Mouse (Mus musculus) gastrocnemius, postnatal 10 days (tissue): ENCODE results near the gene Stk40. TPM values are rescaled to one million over a fixed set of nuclear protein-coding genes. Genes with fewer than 3 reads are reported as not detected.
A peak's percentile ranks its signal among the peaks of the same experiment; 100 is the strongest.
"Not testable (repeated sequence)": the region's sequence is repeated elsewhere in the genome, so short reads cannot be mapped to it uniquely, and the experiment has no call there.

Experiments
- DNase-seq: peaks from one replicate; pipeline ENCODE4 v3.0.0; 2021; ENCODE audit warnings: mixed read lengths
- total RNA-seq, 2 experiments: library from RNA; stranded (reverse); gene quantifications; 2 replicates each; pipeline ENCODE4 v1.2.3; 2021

Stk40 gene
- total RNA-seq, 2 experiments from 2014 or later = 28.8 to 39.5 TPM

- DNase-seq = no peak
Observed at GRCm38 (mm10) chr4:126155869-126156268, 52.1 kb downstream of the Stk40 start.

GRCm38 (mm10) chr4:126156617-126157016 lies 52.9 kb downstream of the Stk40 start:
- no peak for DNase-seq

- no peak for DNase-seq
Observed at GRCm38 (mm10) chr4:126157562-126157961, 53.8 kb downstream of the Stk40 start.

GRCm38 (mm10) chr4:126159455-126159854 lies 55.7 kb downstream of the Stk40 start:
- DNase-seq = no peak

- DNase-seq = no peak
Observed at GRCm38 (mm10) chr4:126160981-126161380, 57.2 kb downstream of the Stk40 start.

GRCm38 (mm10) chr4:126161456-126161855 lies 57.7 kb downstream of the Stk40 start:
- DNase-seq = peak; percentile 3

- peak; percentile 3 for DNase-seq
Observed at GRCm38 (mm10) chr4:126161986-126162385, 58.2 kb downstream of the Stk40 start.

GRCm38 (mm10) chr4:126162544-126163066 lies 58.8 kb downstream of the Stk40 start:
- DNase-seq = peak; percentile 88

- DNase-seq = no peak
Observed at GRCm38 (mm10) chr4:126163067-126163659, 59.4 kb downstream of the Stk40 start, which contains the start of gene Sh3d21. Gene Sh3d21 (minus strand): TSS chr4:126163491.

GRCm38 (mm10) chr4:126163685-126164084 lies 59.9 kb downstream of the Stk40 start:
- no peak for DNase-seq

- DNase-seq = not testable (repeated sequence)
Observed at GRCm38 (mm10) chr4:126165092-126165491, 61.3 kb downstream of the Stk40 start.

- no peak for DNase-seq
Observed at GRCm38 (mm10) chr4:126166084-126166483, 62.3 kb downstream of the Stk40 start.

- DNase-seq = no peak
Observed at GRCm38 (mm10) chr4:126168851-126169250, 65.1 kb downstream of the Stk40 start.

- not testable (repeated sequence) for DNase-seq
Observed at GRCm38 (mm10) chr4:126170737-126171136, 67.0 kb downstream of the Stk40 start.

- no peak for DNase-seq
Observed at GRCm38 (mm10) chr4:126173800-126174199, 70.0 kb downstream of the Stk40 start.

GRCm38 (mm10) chr4:126175980-126176379 lies 72.2 kb downstream of the Stk40 start:
- DNase-seq = not testable (repeated sequence)

- DNase-seq = no peak
Observed at GRCm38 (mm10) chr4:126181170-126181957, 77.6 kb downstream of the Stk40 start.

- no peak for DNase-seq
Observed at GRCm38 (mm10) chr4:126183034-126183433, 79.3 kb downstream of the Stk40 start.

GRCm38 (mm10) chr4:126187096-126187495 lies 83.3 kb downstream of the Stk40 start:
- DNase-seq = no peak
